Comparison of ENCODE assay signal across 14 mouse cellular contexts in the genomic region with DNA sequence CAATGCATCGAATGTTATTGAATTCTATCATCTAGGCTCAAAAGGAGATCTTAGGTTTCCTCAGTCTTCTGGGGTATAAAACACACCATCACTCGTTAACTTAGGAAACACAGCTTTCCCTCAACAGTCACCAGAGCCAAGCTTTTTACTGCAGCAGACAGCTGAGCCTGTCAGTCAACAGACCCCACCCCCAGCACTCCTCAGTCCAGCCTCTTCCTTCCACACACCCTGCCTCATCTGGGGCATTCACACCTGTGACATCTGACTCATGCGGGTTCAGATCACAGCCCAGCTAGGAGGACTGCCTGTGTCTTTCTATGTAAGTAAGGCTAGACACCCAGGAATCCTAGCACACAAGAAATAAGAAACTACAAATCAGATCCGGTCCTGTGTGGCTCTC. TPM values are rescaled to one million over a fixed set of nuclear protein-coding genes. Genes with fewer than 3 reads are reported as not detected.
DNase-seq lines count a peak whose midpoint lies in the region; TF ChIP-seq lines count a peak whose summit lies in the region.
"Had no signal": no experiment of that assay in that cellular context is flagged by ENCODE, and none has a peak within 500 bp of the region (broad histone marks: within the 10 kb centered on the region; RNA-seq: fewer than 3 reads in every experiment).

No protein-coding gene starts in this region.

- TF ChIP-seq CTCF in gastrocnemius, adult 2 months (IDR thresholded peaks at IDR 0.05), result no peak
- no peak for TF ChIP-seq CTCF in CH12.LX (conservative IDR thresholded peaks at IDR 0.05 in 1 of 2, IDR thresholded peaks at IDR 0.05 in 1 of 2; ENCODE audit: low read depth in 2 of 2, low read length in 2 of 2)
- no peak for TF ChIP-seq CTCF in thymus, adult 2 months (IDR thresholded peaks at IDR 0.05; ENCODE audit: borderline replicate concordance, control insufficient read depth, extremely low read depth, insufficient read depth, low read length, poor library complexity)
- no peak for TF ChIP-seq CTCF in lung, adult 2 months (IDR thresholded peaks at IDR 0.05; ENCODE audit: insufficient read depth, low read length)

- intact Hi-C loops in gastrocnemius, adult 2 months (cut with DNase I), result no loop called here
- intact Hi-C loops in gastrocnemius, postnatal 36 days (cut with DNase I), result no loop called here

- H3K9ac ChIP-seq in CH12.LX (ENCODE audit: insufficient read depth, low read depth), result no peak overlapping the region
- H3K9ac ChIP-seq: embryonic facial prominence, embryonic 15.5 days; neural tube, embryonic 12.5 days had no signal

- no peak overlapping the region; the same call in 1 of the 2 replicates for H3K4me3 ChIP-seq in gastrocnemius, adult 2 months
- no peak overlapping the region for H3K4me3 ChIP-seq in CH12.LX (replicated peaks in 1 of 3; ENCODE audit: low read depth in 2 of 3, low read length in 2 of 3, poor library complexity in 1 of 3)
- H3K4me3 ChIP-seq in thymus, adult 2 months (ENCODE audit: control insufficient read depth, insufficient read depth, low read length), result no peak overlapping the region
- no peak overlapping the region for H3K4me3 ChIP-seq in lung, adult 2 months (replicated peaks; ENCODE audit: extremely low read depth, low read depth, low read length)
- H3K4me3 ChIP-seq: embryonic facial prominence, embryonic 15.5 days; neural tube, embryonic 12.5 days had no signal

- H3K4me2 ChIP-seq in CH12.LX (ENCODE audit: insufficient read depth, low read depth, poor library complexity, severe bottlenecking), result no peak overlapping the region
- H3K4me2 ChIP-seq: embryonic facial prominence, embryonic 15.5 days; neural tube, embryonic 12.5 days had no signal

- WGBS in thymus, adult 2 months, result 27% methylated on average over 4 of the region's 4 CpGs
- 46% methylated on average over 4 of the region's 4 CpGs for WGBS in lung, adult 2 months

- in situ Hi-C loops in CH12.LX (cut with MboI; ENCODE audit: low pct_ligation_motif_present, low pct_unique_long_range_greater_than_20kb, low sequenced_read_pairs), result no loop called here

- no peak for TF ChIP-seq POLR2A in CH12.LX (IDR thresholded peaks at IDR 0.05; ENCODE audit: low read depth, low read length)
- TF ChIP-seq POLR2A in thymus, adult 2 months (IDR thresholded peaks at IDR 0.05; ENCODE audit: control insufficient read depth, extremely low read depth, insufficient read depth, low read length, poor library complexity), result no peak
- no peak for TF ChIP-seq POLR2A in lung, adult 2 months (IDR thresholded peaks at IDR 0.05; ENCODE audit: borderline replicate concordance, extremely low read depth, low read depth, low read length)

- TF ChIP-seq EP300 in CH12.LX (IDR thresholded peaks at IDR 0.05; ENCODE audit: low read length), result no peak

- H3K36me3 ChIP-seq in CH12.LX (replicated peaks in 1 of 2; ENCODE audit: control insufficient read depth in 1 of 2, insufficient read depth in 1 of 2, low read length in 1 of 2), result peaks cover 2 to 34% of the 10 kb centered on the region in 2 experiments
- H3K36me3 ChIP-seq in thymus, adult 2 months (ENCODE audit: control insufficient read depth, insufficient read depth, low read length), result 0 out of 2 replicates have a peak, but pooled peaks cover 4% of the 10 kb centered on the region

- H3K9me3 ChIP-seq in CH12.LX (replicated peaks; ENCODE audit: low read length), result no peaks in the 10 kb centered on the region
- H3K9me3 ChIP-seq: embryonic facial prominence, embryonic 15.5 days; neural tube, embryonic 12.5 days had no signal

- peaks cover 7 to 41% of the 10 kb centered on the region in 2 experiments for H3K4me1 ChIP-seq in CH12.LX (ENCODE audit: control insufficient read depth in 1 of 2, insufficient read depth in 2 of 2)
- peaks cover 38% of the 10 kb centered on the region for H3K4me1 ChIP-seq in thymus, adult 2 months (replicated peaks; ENCODE audit: control insufficient read depth, insufficient read depth, low read length)
- no peaks in the 10 kb centered on the region for H3K4me1 ChIP-seq in lung, adult 2 months (ENCODE audit: control insufficient read depth, insufficient read depth, low read length)

- peak overlapping the region; percentile 83 for H3K27ac ChIP-seq in gastrocnemius, adult 2 months
- H3K27ac ChIP-seq in CH12.LX (ENCODE audit: insufficient read depth, low read depth), result no peak overlapping the region
- no peak overlapping the region; the same call in 1 of the 2 replicates for H3K27ac ChIP-seq in thymus, adult 2 months (ENCODE audit: control insufficient read depth, insufficient read depth, low read length)
- H3K27ac ChIP-seq: embryonic facial prominence, embryonic 15.5 days; neural tube, embryonic 12.5 days had no signal

- H3K27me3 ChIP-seq in CH12.LX (replicated peaks), result no peaks in the 10 kb centered on the region
- no peaks in the 10 kb centered on the region for H3K27me3 ChIP-seq in thymus, adult 2 months (ENCODE audit: control insufficient read depth, insufficient read depth, low read length)
- H3K27me3 ChIP-seq: embryonic facial prominence, embryonic 15.5 days; neural tube, embryonic 12.5 days had no signal

- TF ChIP-seq RAD21 in CH12.LX (IDR thresholded peaks at IDR 0.05; ENCODE audit: low read depth, low read length), result no peak

- DNase-seq in gastrocnemius, adult 2 months, result peak; percentile 76
- no peak for DNase-seq in gastrocnemius, postnatal 36 days
- peak; percentile 64 for DNase-seq in CH12.LX (ENCODE audit: extremely low read depth)
- peak; percentile 68 to 70 for DNase-seq in kidney, postnatal 36 days
- peak; percentile 74 for DNase-seq in thymus, adult 2 months
- no peak for DNase-seq in frontal cortex, postnatal 25 days (ENCODE audit: low spot score in 2 of 2)
- no peak for DNase-seq in frontal cortex, postnatal 10 days (ENCODE audit: low spot score in 2 of 2)
- DNase-seq in lung, adult 2 months, result no peak
- DNase-seq: cerebellum, adult 11 months; heart, adult 11 months; left cerebral cortex, postnatal 4 days had no signal

- H3K79me2 ChIP-seq in CH12.LX (replicated peaks; ENCODE audit: control insufficient read depth, extremely low read depth, insufficient read depth, poor library complexity, severe bottlenecking), result no peaks in the 10 kb centered on the region

- dilution Hi-C loops in CH12.LX (cut with MboI; ENCODE audit: extremely low pct_ligation_motif_present, extremely low pct_unique_long_range_greater_than_20kb, low sequenced_read_pairs), result no loop called here

TF ChIP-seq in CH12.LX, 34 proteins besides CTCF, POLR2A, EP300 and RAD21:
- no peak for TF ChIP-seq MYC (IDR thresholded peaks at IDR 0.05; ENCODE audit: low read depth, low read length)
- no peak for TF ChIP-seq PAX5 (IDR thresholded peaks at IDR 0.05; ENCODE audit: low read length)
- TF ChIP-seq CHD2 (IDR thresholded peaks at IDR 0.05; ENCODE audit: low read length), result no peak
- TF ChIP-seq MAFK (IDR thresholded peaks at IDR 0.05; ENCODE audit: insufficient replicate concordance, low read length), result no peak
- TF ChIP-seq MEF2A (IDR thresholded peaks at IDR 0.05; ENCODE audit: borderline replicate concordance, low read depth, low read length), result no peak
- TF ChIP-seq JUN (IDR thresholded peaks at IDR 0.05; ENCODE audit: insufficient read depth, low read depth, low read length), result no peak
- TF ChIP-seq ZC3H11A (IDR thresholded peaks at IDR 0.05; ENCODE audit: low read depth, low read length), result no peak
- TF ChIP-seq E2F4 (IDR thresholded peaks at IDR 0.05; ENCODE audit: insufficient replicate concordance, low read depth, low read length), result no peak
- TF ChIP-seq ZNF384 (IDR thresholded peaks at IDR 0.05; ENCODE audit: low read depth, low read length), result no peak
- TF ChIP-seq RCOR1 (conservative IDR thresholded peaks at IDR 0.05; ENCODE audit: low read depth, low read length), result no peak
- no peak for TF ChIP-seq KAT2A (IDR thresholded peaks at IDR 0.05; ENCODE audit: insufficient replicate concordance, low read length)

RNA-seq across cellular contexts. Expression of a gene that starts 7.9 kb away (rescaled TPM):
- total RNA-seq in gastrocnemius, adult 2 months (2021), result not detected
- total RNA-seq in gastrocnemius, postnatal 36 days (2021), result not detected
- total RNA-seq in CH12.LX (2012; rRNA removed) (not detected in 2 replicates), CH12.LX (2014; rRNA removed) (not detected in 2 replicates)
- not detected in 2 replicates for polyA plus RNA-seq in CH12.LX (2012; ENCODE audit: insufficient read length, low read depth)
- polyA plus RNA-seq in thymus, adult 2 months (2012; rRNA removed), result 0.04 and 0.05 TPM in 2 replicates
- not detected in 2 replicates for polyA plus RNA-seq in lung, adult 2 months (2012; rRNA removed)
- total RNA-seq: left cerebral cortex, postnatal 4 days had no signal
- polyA plus RNA-seq: spleen, adult 2 months had no signal

RNA-seq across cellular contexts. Expression of a gene that starts 10.9 kb away (rescaled TPM):
- 10 to 100 TPM; 38.4 to 52.0 TPM for total RNA-seq in gastrocnemius, adult 2 months (2021)
- 10 to 100 TPM; 37.5 to 48.9 TPM for total RNA-seq in gastrocnemius, postnatal 36 days (2021)
- total RNA-seq in CH12.LX (2012; rRNA removed) (8.9 and 13.2 TPM in 2 replicates), CH12.LX (2014; rRNA removed) (11.7 and 13.0 TPM in 2 replicates)
- 18.6 and 19.1 TPM in 2 replicates for polyA plus RNA-seq in CH12.LX (2012; ENCODE audit: insufficient read length, low read depth)
- 46.4 and 54.1 TPM in 2 replicates for polyA plus RNA-seq in thymus, adult 2 months (2012; rRNA removed)
- polyA plus RNA-seq in lung, adult 2 months (2012; rRNA removed), result 35.5 and 53.2 TPM in 2 replicates

RNA-seq across cellular contexts. Expression of a gene that starts 49.7 kb away (rescaled TPM):
- not detected for total RNA-seq in gastrocnemius, adult 2 months (2021)
- not detected for total RNA-seq in gastrocnemius, postnatal 36 days (2021)
- total RNA-seq in CH12.LX (2012; rRNA removed) (not detected in 2 replicates), CH12.LX (2014; rRNA removed) (not detected in 2 replicates)
- not detected in 2 replicates for polyA plus RNA-seq in CH12.LX (2012; ENCODE audit: insufficient read length, low read depth)
- not detected in 2 replicates for polyA plus RNA-seq in thymus, adult 2 months (2012; rRNA removed)
- polyA plus RNA-seq in lung, adult 2 months (2012; rRNA removed), result not detected in 2 replicates
- total RNA-seq: left cerebral cortex, postnatal 4 days had no signal
- polyA plus RNA-seq: embryonic facial prominence, embryonic 15.5 days; spleen, adult 2 months had no signal

RNA-seq across cellular contexts. Expression of a gene that starts 54.8 kb away (rescaled TPM):
- total RNA-seq in gastrocnemius, adult 2 months (2021), result 1 to 10 TPM; 8.8 to 10.0 TPM
- total RNA-seq in gastrocnemius, postnatal 36 days (2021), result 1 to 10 TPM; 8.0 to 9.3 TPM
- total RNA-seq in CH12.LX (2012; rRNA removed) (30.3 and 39.0 TPM in 2 replicates), CH12.LX (2014; rRNA removed) (28.5 and 31.4 TPM in 2 replicates)
- polyA plus RNA-seq in CH12.LX (2012; ENCODE audit: insufficient read length, low read depth), result 44.0 and 51.3 TPM in 2 replicates
- 83.1 and 101 TPM in 2 replicates for polyA plus RNA-seq in thymus, adult 2 months (2012; rRNA removed)
- polyA plus RNA-seq in lung, adult 2 months (2012; rRNA removed), result 32.6 and 44.4 TPM in 2 replicates

Comparison
In these comparisons a context has a peak if more than half of its experiments do, and no peak if none do; other contexts are left out.
1. DNase-seq: peak in gastrocnemius, adult 2 months (single experiment), CH12.LX (single experiment), kidney, postnatal 36 days (2 of 2) and thymus, adult 2 months (single experiment); none in gastrocnemius, postnatal 36 days (0 of 2), frontal cortex, postnatal 25 days (0 of 2), frontal cortex, postnatal 10 days (0 of 2) and lung, adult 2 months (single experiment).